Mouse (Mus musculus) CH12.LX (cell line): ENCODE measurements around the gene Elovl6. TPM values are rescaled to one million over a fixed set of nuclear protein-coding genes. Genes with fewer than 3 reads are reported as not detected.

Experiments
- DNase-seq: peaks from one replicate; pipeline ENCODE4 v3.0.0-alpha.2; 2013; ENCODE audit errors: extremely low read depth
- H3K27ac ChIP-seq: 2 replicates; pipeline ENCODE4 v1.5.1; 2012; ENCODE audit warnings: low read depth, mild to moderate bottlenecking, control low read depth, moderate library complexity; ENCODE audit not compliant: insufficient read depth
- H3K27me3 ChIP-seq: replicated peaks from 2 replicates; pipeline ENCODE3; 2012; ENCODE audit warnings: inconsistent platforms
- H3K36me3 ChIP-seq, 2 experiments: replicated peaks in 1 of 2; 2 replicates each; pipeline versions ENCODE3 to v1.6.1; 2012; ENCODE audit warnings: inconsistent platforms in 1 of 2, low read length in 1 of 2, mild to moderate bottlenecking in 1 of 2, mixed read lengths in 1 of 2, moderate library complexity in 1 of 2; ENCODE audit not compliant: control insufficient read depth in 1 of 2, insufficient read depth in 1 of 2
- H3K4me1 ChIP-seq, 2 experiments: 2 replicates each; pipeline ENCODE4 v1.6.1; 2012; ENCODE audit warnings: inconsistent platforms in 1 of 2, moderate library complexity in 1 of 2; ENCODE audit not compliant: insufficient read depth in 2 of 2, control insufficient read depth in 1 of 2
- H3K4me2 ChIP-seq: 2 replicates; pipeline ENCODE4 v1.6.1; 2012; ENCODE audit warnings: low read depth, mild to moderate bottlenecking, control low read depth; ENCODE audit not compliant: poor library complexity, insufficient read depth, severe bottlenecking
- H3K4me3 ChIP-seq, 3 experiments: fragments of 150-350 bp in 1 of 3; sonication (generic) in 1 of 3; replicated peaks in 1 of 3; 2 replicates each; pipeline versions ENCODE3 to v1.5.1; 2011 to 2012; ENCODE audit warnings: low read depth in 2 of 3, low read length in 2 of 3, mild to moderate bottlenecking in 2 of 3, moderate library complexity in 2 of 3, control low read depth in 1 of 3, improper control_type of control experiment in 1 of 3, inconsistent platforms in 1 of 3, mixed read lengths in 1 of 3; ENCODE audit not compliant: poor library complexity in 1 of 3
- H3K79me2 ChIP-seq: replicated peaks from 2 replicates; pipeline ENCODE4 v1.6.1; 2012; ENCODE audit warnings: mild to moderate bottlenecking, moderate library complexity; ENCODE audit not compliant: control insufficient read depth, poor library complexity, insufficient read depth, severe bottlenecking; ENCODE audit errors: extremely low read depth
- H3K9ac ChIP-seq: 2 replicates; pipeline ENCODE4 v1.6.1; 2012; ENCODE audit warnings: low read depth, mild to moderate bottlenecking, control low read depth, moderate library complexity; ENCODE audit not compliant: insufficient read depth
- H3K9me3 ChIP-seq: replicated peaks from 2 replicates; pipeline ENCODE3; 2012; ENCODE audit warnings: low read length, inconsistent platforms, mixed read lengths
- BHLHE40 ChIP-seq: IDR thresholded peaks from 2 replicates; pipeline ENCODE4 v1.6.1; 2011; ENCODE audit warnings: mild to moderate bottlenecking, low read depth, low read length, improper control_type of control experiment
- CHD2 ChIP-seq: IDR thresholded peaks from 2 replicates; pipeline ENCODE4 v1.6.1; 2011; ENCODE audit warnings: low read length, improper control_type of control experiment
- CTCF ChIP-seq, 2 experiments: IDR thresholded peaks in 1 of 2; conservative IDR thresholded peaks in 1 of 2; 2 replicates each; pipeline ENCODE4 v1.5.1; 2011 to 2012; ENCODE audit warnings: low read depth in 2 of 2, low read length in 2 of 2, improper control_type of control experiment in 1 of 2, inconsistent platforms in 1 of 2, mild to moderate bottlenecking in 1 of 2, moderate library complexity in 1 of 2
- ELF1 ChIP-seq: IDR thresholded peaks from 2 replicates; pipeline ENCODE4 v1.6.1; 2014; ENCODE audit warnings: low read depth, mild to moderate bottlenecking, inconsistent platforms, low read length, improper control_type of control experiment
- HCFC1 ChIP-seq: IDR thresholded peaks from 2 replicates; pipeline ENCODE4 v1.6.1; 2012; ENCODE audit warnings: low read depth, mild to moderate bottlenecking, inconsistent platforms, low read length, improper control_type of control experiment
- IRF4 ChIP-seq: IDR thresholded peaks from 2 replicates; pipeline ENCODE4 v1.6.1; 2014; ENCODE audit warnings: low read depth, mild to moderate bottlenecking, inconsistent platforms, low read length, improper control_type of control experiment
- JUN ChIP-seq: IDR thresholded peaks from 2 replicates; pipeline ENCODE4 v1.6.1; 2011; ENCODE audit warnings: low read depth, mild to moderate bottlenecking, low read length, improper control_type of control experiment, moderate library complexity; ENCODE audit not compliant: insufficient read depth
- JUND ChIP-seq: conservative IDR thresholded peaks from 2 replicates; pipeline ENCODE4 v1.6.1; 2011; ENCODE audit warnings: low read depth, low read length, improper control_type of control experiment
- MAFK ChIP-seq: IDR thresholded peaks from 2 replicates; pipeline ENCODE4 v1.6.1; 2011; ENCODE audit warnings: low read length, improper control_type of control experiment; ENCODE audit not compliant: insufficient replicate concordance
- MAX ChIP-seq: IDR thresholded peaks from 2 replicates; pipeline ENCODE4 v1.6.1; 2011; ENCODE audit warnings: low read length, improper control_type of control experiment
- MYC ChIP-seq: IDR thresholded peaks from 2 replicates; pipeline ENCODE4 v1.6.1; 2011; ENCODE audit warnings: low read depth, mild to moderate bottlenecking, improper control_type of control experiment, low read length
- NELFE ChIP-seq: IDR thresholded peaks from 2 replicates; pipeline ENCODE4 v1.6.1; 2011; ENCODE audit warnings: low read depth, low read length, improper control_type of control experiment
- NRF1 ChIP-seq: IDR thresholded peaks from 2 replicates; pipeline ENCODE4 v1.6.1; 2014; ENCODE audit warnings: low read depth, mild to moderate bottlenecking, inconsistent platforms, low read length, improper control_type of control experiment, moderate library complexity
- POLR2AphosphoS2 ChIP-seq: IDR thresholded peaks from 2 replicates; pipeline ENCODE4 v1.6.1; 2011; ENCODE audit warnings: low read depth, low read length, improper control_type of control experiment
- RAD21 ChIP-seq: IDR thresholded peaks from 2 replicates; pipeline ENCODE4 v1.6.1; 2011; ENCODE audit warnings: low read depth, mild to moderate bottlenecking, low read length, improper control_type of control experiment, moderate library complexity
- SMC3 ChIP-seq: IDR thresholded peaks from 2 replicates; pipeline ENCODE4 v1.6.1; 2011; ENCODE audit warnings: low read depth, low read length, improper control_type of control experiment
- TCF12 ChIP-seq: IDR thresholded peaks from 2 replicates; pipeline ENCODE4 v1.6.1; 2014; ENCODE audit warnings: low read depth, mild to moderate bottlenecking, inconsistent platforms, low read length, improper control_type of control experiment
- USF1 ChIP-seq: IDR thresholded peaks from 2 replicates; pipeline ENCODE4 v1.6.1; 2014; ENCODE audit warnings: low read depth, mild to moderate bottlenecking, inconsistent platforms, low read length, improper control_type of control experiment
- USF2 ChIP-seq: conservative IDR thresholded peaks from 2 replicates; pipeline ENCODE4 v1.6.1; 2011; ENCODE audit warnings: low read depth, low read length, improper control_type of control experiment
- ZC3H11A ChIP-seq: IDR thresholded peaks from 2 replicates; pipeline ENCODE4 v1.6.1; 2012; ENCODE audit warnings: low read depth, mild to moderate bottlenecking, inconsistent platforms, low read length, improper control_type of control experiment
- ZMIZ1 ChIP-seq: IDR thresholded peaks from 2 replicates; pipeline ENCODE4 v1.6.1; 2012; ENCODE audit warnings: low read depth, mild to moderate bottlenecking, inconsistent platforms, low read length, improper control_type of control experiment
- ZNF384 ChIP-seq: IDR thresholded peaks from 2 replicates; pipeline ENCODE4 v1.6.1; 2012; ENCODE audit warnings: low read depth, low read length, improper control_type of control experiment, inconsistent platforms
- dilution Hi-C: fragments of 300-500 bp; cut with MboI; formaldehyde crosslinking; loops from 2 replicates; pipeline ENCODE4 v1.14.3; 2020; ENCODE audit warnings: low sequenced_read_pairs; ENCODE audit not compliant: extremely low pct_unique_long_range_greater_than_20kb, extremely low pct_ligation_motif_present
- in situ Hi-C: fragments of 300-500 bp; cut with MboI; formaldehyde crosslinking; loops from 3 replicates; pipeline ENCODE4 v1.14.3; 2019; ENCODE audit warnings: low sequenced_read_pairs, low pct_ligation_motif_present, low pct_unique_long_range_greater_than_20kb, mixed read lengths
- polyA plus RNA-seq: library from polyadenylated mRNA; unstranded; fragments of >175 nt; gene quantifications from 2 replicates; pipeline ENCODE4 v1.2.1, GENCODE M21; 2012; ENCODE audit warnings: low read depth; ENCODE audit not compliant: insufficient read length
- total RNA-seq, 2 experiments: library from RNA; depleted of rRNA; stranded (reverse); fragments of 300-350 nt in 1 of 2; fragments of >200 nt in 1 of 2; gene quantifications; 2 replicates each; pipeline ENCODE4 v1.2.3; 2012 to 2014

Elovl6 gene
- total and polyA plus RNA-seq, 3 experiments = 1.7 to 6.8 (median 6.0) TPM

DNA sequence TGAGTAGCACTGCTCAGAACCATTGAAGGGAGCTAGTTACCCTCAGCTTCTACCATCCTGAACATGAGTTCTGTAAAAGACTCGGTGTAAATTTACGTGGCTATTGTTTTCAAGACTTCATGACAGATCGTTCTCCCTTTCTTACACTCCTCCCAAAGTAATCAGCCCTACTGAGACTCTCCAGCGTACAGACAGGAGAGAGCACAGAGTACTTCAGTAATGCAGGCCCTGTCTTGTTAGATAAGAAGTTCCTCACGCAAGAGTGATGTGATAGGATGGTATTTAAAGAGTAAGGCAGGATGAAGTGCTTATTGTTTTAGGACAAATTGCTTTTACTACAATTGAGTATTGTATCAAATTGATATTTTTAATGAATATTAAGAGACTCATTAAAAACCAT, 99.7 kb downstream of the Elovl6 start:
- TF ChIP-seq USF1 = no peak
- no peak for TF ChIP-seq ZMIZ1
- no peak for TF ChIP-seq USF2
- TF ChIP-seq MAX = no peak
- no peak for TF ChIP-seq POLR2AphosphoS2
- no peak for TF ChIP-seq JUND
- no peak for TF ChIP-seq CHD2
- no peak for TF ChIP-seq JUN
- no peak for TF ChIP-seq IRF4
- TF ChIP-seq MYC = no peak
- no peak for TF ChIP-seq NRF1
- no peak for TF ChIP-seq BHLHE40
- no peak for TF ChIP-seq SMC3
- Histone ChIP-seq H3K27me3 (no peaks in the 10 kb centered on the region), H3K79me2 (no peaks in the 10 kb centered on the region), H3K4me1 (no peaks in the 10 kb centered on the region), H3K4me3 (no peak overlapping the region), H3K27ac (no peak overlapping the region), H3K4me2 (no peak overlapping the region), H3K9me3 (no peaks in the 10 kb centered on the region), H3K36me3 (peaks cover 0 to 9% of the 10 kb centered on the region in 2 experiments), H3K9ac (no peak overlapping the region)
- dilution Hi-C loops (no loop called here), in situ Hi-C loops (no loop called here)
- no peak for DNase-seq

DNA sequence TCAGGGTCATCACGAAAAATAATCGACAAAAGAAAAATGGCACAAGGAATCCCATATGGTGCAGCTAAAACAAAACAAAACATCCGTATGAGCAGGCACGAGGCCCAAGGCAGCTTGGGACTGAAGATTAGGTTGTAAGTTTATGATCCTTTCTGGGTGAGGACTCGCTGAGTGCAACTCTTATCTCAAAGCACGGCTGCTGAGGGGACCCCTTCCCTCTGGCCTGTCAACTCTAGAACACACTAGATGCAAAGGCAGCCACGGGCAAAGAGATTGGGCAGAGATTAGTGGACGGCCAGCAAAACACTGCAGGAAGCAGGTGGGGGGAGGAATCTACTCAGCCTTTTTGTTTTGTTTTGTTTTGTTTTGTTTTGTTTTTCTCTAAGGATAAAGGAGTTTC, 101.4 kb downstream of the Elovl6 start:
- Histone ChIP-seq H3K9ac (no peak overlapping the region), H3K27me3 (no peaks in the 10 kb centered on the region), H3K4me3 (no peak overlapping the region), H3K4me1 (no peaks in the 10 kb centered on the region), H3K79me2 (no peaks in the 10 kb centered on the region), H3K27ac (no peak overlapping the region), H3K4me2 (no peak overlapping the region), H3K9me3 (no peaks in the 10 kb centered on the region), H3K36me3 (peaks cover 0 to 7% of the 10 kb centered on the region in 2 experiments)
- TF ChIP-seq USF1 (no peak), IRF4 (no peak)
- in situ Hi-C loops = no loop called here
- dilution Hi-C loops = no loop called here
- no peak for DNase-seq

GRCm38 (mm10) chr3:129634260-129634901, 102.2 kb downstream of the Elovl6 start:
- Histone ChIP-seq H3K4me2 (no peak overlapping the region), H3K79me2 (no peaks in the 10 kb centered on the region), H3K9me3 (no peaks in the 10 kb centered on the region), H3K4me3 (no peak overlapping the region), H3K27me3 (no peaks in the 10 kb centered on the region), H3K36me3 (peaks cover 0 to 5% of the 10 kb centered on the region in 2 experiments), H3K9ac (no peak overlapping the region), H3K4me1 (no peaks in the 10 kb centered on the region), H3K27ac (no peak overlapping the region)
- dilution Hi-C loops (no loop called here), in situ Hi-C loops (no loop called here)
- no peak for DNase-seq
- TF ChIP-seq SMC3 (peak; percentile 75), NELFE (no peak), MAX (no peak), HCFC1 (no peak), RAD21 (peak; percentile 41), TCF12 (no peak), JUND (no peak), ZC3H11A (0 out of 2 replicates have a peak, but pooled peaks have one; percentile 6), CTCF (conservative IDR thresholded peaks at IDR 0.05 in 1 of 2, IDR thresholded peaks at IDR 0.05 in 1 of 2; ENCODE audit: low read depth in 2 of 2, low read length in 2 of 2) (peak in 1 of 2 experiments; percentile 68; a peak in 2 of 4 replicates), ZNF384 (no peak), JUN (no peak), MAFK (0 out of 2 replicates have a peak, but pooled peaks have one; percentile 37), ELF1 (no peak)
